Mouse (Mus musculus) heart, postnatal 36 days (tissue): Measurements from ENCODE around the gene Rnf38. TPM values are rescaled to one million over a fixed set of nuclear protein-coding genes. Genes with fewer than 3 reads are reported as not detected.
A peak's percentile ranks its signal among the peaks of the same experiment; 100 is the strongest.

Experiments
- DNase-seq, 2 experiments: peaks; one replicate each; pipeline ENCODE4 v3.0.0; 2021 to 2022
- intact Hi-C: fragments of 180-260 bp; cut with DNase I; formaldehyde crosslinking; loops from one replicate; pipeline ENCODE4 v1.15.1; 2025
- total RNA-seq, 2 experiments: library from RNA; stranded (reverse); gene quantifications; 2 replicates each; pipeline ENCODE4 v1.2.3; 2021

The Rnf38 gene
- total RNA-seq, 2 experiments from 2014 or later: 32.0 to 36.4 TPM

DNA sequence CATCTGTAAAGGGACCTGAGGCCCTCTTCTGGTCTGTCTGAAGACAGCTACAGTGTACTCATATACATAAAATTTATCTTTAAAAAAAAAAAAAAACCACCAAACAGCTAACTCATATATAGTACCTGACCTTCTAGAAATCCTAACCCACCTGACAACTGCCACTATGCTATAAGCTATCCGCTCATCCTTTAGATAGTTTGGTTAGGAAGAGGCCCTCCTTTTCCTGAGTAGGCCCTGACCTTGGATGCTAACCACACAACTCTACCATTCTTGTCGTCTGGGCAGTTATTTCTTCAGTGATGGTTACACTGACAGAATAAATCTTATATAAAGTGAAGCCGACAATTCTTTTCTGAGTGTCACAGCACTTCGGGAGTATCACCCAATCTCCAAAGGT, 80.7 kb downstream of the Rnf38 start:
- no peak for DNase-seq
- intact Hi-C loops: no loop called here

DNA sequence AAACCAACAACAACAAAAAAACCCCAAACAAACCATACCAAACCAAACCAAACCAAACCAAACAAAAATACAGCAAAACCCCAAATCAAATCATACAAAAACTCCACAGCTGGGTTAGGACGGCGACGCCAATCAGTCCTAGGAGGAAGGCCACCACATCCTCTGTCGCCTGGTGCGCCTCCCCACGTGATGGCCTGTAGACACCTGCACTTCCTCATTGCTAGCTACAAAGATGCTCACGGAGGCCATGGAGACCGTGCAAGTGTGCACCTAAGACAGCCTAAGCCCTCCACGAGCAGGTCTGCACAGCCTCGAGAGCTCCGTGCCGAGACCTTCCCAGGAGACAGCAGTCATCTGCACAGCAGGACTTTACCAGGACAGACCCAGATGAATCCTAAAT, 106.8 kb downstream of the Rnf38 start:
- intact Hi-C loops: no loop called here
- no peak for DNase-seq

DNA sequence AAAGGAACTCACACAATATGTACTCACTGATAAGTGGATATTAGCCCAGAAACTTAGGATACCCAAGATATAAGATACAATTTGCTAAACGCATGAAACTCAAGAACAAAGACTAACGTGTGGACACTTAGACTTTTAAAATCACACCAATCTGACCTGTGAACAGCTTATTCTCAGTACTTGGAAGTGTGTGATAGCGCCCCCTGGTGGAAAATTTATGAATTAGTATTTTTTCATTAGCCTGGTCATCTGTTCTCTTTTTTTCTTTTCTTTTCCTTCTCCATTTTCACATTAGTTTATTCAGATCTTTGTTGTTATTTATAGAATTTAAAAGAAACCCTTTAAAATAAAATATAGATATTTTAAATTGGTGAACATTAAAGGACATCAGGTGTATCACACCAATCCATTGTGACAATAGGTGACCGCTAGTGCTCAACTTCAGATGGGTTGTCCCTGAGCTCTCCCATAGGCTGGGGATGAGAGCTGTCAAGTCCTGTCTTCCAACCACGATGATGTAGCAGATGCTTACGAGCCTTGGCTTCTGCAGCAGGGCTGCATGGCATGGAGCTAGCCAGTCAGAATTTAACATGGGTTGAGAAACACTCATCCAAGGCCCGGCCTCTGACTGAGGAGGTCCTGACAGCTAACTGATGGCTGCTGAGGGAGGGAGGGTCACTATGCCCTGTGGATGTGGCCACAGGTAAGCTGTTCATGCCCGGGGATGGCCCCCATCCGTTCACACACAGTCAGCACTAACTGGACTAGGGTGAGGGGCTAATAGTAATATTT, 114.0 kb downstream of the Rnf38 start:
- intact Hi-C loops: loop anchor here (1.0 to 5.0 kb wide), 2 partner anchors 54 to 212 kb away; no protein-coding TSS in a partner anchor
- DNase-seq: no peak

DNA sequence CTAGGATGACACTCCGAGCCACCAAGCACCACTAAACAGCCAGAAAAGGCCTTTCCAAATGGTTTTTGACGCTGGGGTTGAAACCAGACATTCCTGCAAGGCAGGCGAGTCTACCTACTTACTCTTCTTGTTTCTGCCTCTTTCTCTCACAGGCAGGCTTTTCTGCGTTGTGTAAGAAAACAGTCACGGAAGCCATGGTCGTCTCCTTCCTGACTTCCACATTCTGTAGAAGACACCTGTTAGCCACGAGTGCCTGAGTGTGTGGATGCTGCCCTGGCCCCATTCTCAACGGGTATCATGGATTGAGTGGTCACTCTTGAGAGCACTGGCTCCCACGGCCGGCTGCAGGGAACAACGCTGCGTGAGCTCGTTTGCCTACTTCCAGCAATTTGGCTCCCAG, 118.5 kb downstream of the Rnf38 start:
- DNase-seq: no peak
- intact Hi-C loops: no loop called here

DNA sequence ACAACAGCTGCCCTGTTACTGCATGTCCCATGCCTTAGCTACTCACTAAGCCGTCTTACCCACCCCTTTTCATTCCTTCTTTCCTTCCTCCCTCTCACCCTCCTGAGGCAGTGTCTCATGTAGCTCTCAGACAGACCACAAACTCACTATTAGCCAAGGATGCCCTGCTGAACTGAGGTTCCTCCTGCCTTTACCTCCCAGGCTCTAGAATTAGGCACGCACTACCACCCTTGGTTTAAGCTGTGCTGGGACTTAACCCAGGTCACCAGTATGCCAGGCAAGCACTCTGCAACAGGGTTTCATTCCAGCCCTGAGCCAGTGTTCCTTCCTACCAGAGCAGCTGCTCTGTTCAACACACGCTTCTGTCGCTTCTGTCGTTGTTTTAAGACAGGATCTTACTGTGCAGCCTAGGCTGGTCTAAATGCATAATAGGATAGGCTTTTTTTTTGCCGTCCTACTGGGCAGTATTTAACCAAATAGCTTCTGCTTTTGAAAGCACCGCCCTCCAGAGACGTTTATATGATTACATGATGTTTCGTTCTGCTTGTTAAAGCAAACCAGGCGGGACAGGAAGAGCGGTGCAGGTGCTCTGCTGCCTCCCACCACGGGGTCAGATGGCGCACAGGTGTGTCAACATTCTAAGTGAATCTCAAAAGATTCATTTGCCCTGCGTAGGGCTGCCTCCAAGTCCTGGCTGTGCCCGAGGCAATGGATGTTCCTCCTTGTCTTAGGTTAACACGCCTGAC, 120.0 kb downstream of the Rnf38 start:
- no peak for DNase-seq
- intact Hi-C loops: no loop called here

DNA sequence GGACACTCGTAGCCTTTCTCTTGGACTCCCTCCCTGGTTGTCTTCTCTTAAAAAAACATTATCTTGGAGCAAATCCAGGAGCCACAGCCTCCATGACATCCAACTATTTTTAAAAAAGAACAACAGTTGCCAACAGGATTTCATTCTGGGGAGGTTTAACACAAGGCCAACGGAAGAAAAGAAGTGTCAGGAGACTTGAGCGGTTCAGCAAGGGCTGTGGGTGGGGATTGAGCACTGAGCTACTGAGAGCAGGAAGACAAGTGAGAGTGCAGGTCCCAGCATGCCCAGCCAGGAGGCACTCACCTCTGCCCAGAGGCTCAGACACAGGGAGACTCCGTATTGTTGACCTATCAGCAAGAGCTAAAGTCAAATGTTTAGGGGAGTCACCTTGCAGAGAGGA, 120.8 kb downstream of the Rnf38 start:
- peak; percentile 11 to 22 for DNase-seq
- intact Hi-C loops: no loop called here

DNA sequence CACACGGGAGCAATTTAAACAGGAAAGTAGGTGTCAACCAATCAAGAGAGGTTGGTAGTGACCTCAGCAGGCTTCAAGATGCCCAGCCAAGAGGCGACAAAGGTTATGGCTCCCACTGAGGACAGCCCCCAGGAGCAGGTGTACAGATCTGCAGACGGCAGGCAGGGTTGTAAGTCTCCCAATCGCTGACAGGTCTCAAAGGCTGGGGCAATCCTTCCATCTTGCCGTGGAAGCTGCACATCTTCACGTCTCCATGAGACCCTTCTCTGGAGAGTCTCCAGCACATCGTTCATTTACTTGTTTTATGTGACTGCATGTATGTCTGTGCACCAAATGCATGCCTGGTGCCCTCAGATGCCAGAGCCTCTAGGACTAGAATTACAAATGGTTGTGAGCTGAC, 122.8 kb downstream of the Rnf38 start:
- intact Hi-C loops: no loop called here
- DNase-seq: no peak

DNA sequence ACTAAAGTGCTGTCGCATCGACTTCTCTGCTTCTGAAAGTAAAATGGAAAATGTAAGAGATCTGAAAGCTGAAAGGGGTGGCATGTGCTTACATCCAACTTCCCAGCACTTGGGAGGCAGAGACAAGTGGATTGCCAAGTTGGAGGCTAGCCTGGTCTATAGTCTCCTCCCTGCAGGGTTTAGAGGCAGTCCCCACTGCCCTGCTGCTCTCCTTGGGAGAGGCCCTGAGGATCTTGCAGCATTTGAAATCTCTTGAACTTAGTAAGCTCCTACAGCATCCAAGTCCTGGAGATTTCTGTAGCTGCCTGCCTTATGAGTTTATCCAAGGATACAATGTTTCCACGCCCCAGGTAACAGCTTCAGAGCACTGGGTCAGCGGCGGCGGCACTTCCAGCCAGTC, 125.3 kb downstream of the Rnf38 start:
- intact Hi-C loops: no loop called here
- DNase-seq: no peak

DNA sequence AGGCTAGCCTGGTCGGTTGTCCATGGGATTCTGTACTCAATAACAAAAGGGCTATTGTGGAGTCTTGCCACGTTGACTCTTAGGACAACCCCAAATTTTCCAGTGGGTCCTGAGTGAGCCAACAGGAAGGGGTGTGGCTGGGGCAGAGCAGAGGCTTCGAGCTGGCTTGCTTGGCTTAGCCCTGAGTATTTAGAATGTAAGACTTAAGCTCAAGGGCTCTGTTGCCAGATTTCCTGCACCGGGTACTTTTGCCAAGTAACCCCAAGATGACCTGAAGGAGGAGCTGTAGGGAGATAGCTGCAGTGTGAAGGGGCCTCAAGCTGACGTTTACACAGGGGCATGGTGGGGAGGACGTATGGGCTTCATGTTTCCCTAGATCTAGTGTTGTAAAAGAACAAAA, 126.2 kb downstream of the Rnf38 start:
- intact Hi-C loops: no loop called here
- peak in 1 of 2 experiments; percentile 28 for DNase-seq

DNA sequence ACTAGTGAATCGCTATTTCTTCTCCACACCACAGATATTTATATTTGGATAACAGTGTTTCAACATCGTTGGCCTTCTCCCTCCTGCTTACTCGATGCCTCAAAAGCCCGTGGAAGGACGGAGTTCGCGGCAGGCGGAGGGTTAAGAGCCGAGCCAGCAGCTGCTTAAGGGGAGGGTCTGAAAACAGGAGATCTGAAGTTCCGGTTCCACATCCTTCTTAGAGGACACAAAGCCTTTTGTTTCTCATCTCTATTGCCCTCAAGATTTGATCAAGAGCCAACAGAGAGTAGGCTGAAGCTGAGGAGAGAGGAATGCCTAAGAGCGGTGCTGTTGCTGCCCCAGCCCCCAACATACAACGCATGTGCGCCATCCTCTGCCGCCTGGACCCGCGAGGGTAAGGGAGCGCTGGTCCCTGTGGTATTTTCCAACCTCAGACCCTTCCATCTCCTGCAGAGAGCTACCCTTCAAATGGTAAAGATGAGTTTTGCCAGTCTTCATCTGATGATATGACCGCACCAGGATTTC, 127.2 kb downstream of the Rnf38 start:
- DNase-seq: no peak
- intact Hi-C loops: no loop called here

DNA sequence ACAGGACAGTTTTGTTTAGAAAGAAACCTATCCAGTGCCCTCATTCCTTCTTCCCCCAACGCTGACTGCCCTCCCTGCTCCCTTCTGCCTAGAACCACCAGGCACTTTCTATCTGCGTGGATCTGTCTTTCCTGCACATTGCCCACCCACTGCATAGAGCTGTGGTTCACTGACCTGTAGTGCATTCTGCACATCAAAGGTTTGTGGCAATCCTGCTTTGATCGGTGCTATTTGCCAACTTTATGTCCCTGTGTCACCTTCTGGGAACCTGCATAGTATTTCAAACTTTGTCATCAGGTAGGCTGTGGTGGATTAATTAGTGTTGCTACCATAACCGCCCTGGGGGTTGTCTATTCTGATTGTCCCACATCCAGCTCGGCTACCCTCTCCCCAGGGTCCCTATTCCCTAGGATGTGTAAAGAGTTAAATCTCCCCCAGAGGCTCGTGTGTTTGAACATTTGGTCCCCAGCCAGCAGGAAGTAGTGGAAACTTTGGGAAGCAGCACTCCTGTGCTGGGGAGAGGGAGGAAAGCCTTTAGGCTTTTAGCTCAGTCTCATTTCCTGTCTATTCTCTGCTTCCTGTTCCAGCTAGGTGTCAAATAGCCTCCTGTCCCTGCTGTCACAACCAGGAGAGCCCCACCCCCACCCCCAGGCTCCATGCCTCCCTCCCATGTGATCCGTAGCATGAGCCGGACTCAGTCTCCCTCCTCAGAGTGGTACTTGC, 129.2 kb downstream of the Rnf38 start:
- DNase-seq: no peak

DNA sequence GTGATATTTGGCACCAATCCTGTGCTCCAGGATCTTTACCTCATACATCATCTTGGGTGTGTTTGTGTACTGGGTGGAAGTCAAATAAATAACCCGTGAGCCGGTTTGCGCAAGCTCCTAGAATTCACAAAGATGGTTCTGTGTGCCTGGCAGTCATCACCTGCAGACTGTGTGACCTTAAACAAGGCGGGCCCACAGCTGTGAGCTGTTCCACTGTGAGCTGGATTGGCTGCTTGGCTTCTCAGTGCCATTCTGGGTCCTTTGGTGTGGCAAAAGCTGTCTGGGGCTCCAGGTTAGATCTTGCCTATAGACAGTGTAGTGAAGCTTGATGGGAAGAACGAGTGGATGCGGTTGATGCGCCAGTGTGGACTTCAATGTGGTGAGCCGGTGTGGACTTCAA, 130.0 kb downstream of the Rnf38 start:
- intact Hi-C loops: no loop called here
- DNase-seq: no peak

More for the DNA sequence above, 129.2 kb downstream of the Rnf38 start:
- intact Hi-C loops: no loop called here

DNA sequence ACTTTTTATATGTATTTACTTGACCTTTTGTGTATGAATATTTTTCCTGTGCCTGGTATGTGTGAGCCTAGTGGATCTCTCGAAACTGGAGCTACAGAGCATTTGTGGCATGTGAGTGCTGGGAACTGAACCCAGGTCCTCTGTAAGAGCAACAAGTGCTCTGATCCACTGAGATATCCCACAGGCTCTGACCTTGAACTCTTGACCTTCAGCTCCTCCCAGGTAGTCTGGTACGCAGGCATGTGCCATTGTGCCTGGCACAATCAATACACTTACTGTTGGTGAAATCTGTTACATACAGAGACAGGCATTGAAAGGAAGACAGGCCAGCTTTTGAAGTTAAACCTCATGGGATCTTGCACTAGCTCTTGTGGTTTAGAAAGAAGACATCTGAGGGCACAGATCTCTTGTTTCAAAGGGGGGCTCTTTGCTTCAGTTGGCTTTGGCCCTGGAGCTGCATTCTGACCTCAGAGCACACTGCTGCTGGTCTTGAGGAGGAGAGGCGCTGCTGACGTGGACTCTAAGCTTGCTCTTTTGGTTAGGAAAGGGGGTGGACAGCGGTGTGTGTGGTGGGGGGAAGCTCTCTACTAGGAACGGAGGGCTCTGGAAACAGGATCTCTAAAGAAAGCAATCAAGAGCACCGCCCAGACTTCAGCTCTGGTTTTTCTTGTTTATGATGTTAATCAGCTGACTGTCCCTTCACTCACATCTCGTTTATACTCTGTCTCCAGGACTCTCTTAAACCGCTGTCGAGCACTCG, 135.8 kb downstream of the Rnf38 start:
- intact Hi-C loops: no loop called here
- no peak for DNase-seq

DNA sequence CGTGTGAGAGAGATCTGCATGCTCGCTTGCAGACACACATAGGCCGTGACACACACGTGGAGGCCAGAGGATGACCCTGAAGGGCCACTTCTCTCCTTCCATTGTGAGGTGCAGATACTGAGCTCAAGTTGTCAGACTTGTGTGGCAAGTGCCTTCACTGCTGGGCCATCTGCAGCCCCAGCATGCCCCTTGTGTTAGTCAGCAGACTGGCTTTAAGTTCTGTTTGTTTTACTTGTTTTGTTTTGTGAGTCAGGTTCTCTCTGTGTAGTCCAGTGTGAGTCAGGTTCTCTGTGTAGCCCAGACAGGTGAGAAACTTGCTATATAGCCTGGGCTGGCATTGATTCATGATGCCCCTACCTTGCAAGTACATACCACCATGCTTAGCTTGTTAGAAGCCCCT, 139.1 kb downstream of the Rnf38 start:
- DNase-seq: no peak
- intact Hi-C loops: no loop called here

DNA sequence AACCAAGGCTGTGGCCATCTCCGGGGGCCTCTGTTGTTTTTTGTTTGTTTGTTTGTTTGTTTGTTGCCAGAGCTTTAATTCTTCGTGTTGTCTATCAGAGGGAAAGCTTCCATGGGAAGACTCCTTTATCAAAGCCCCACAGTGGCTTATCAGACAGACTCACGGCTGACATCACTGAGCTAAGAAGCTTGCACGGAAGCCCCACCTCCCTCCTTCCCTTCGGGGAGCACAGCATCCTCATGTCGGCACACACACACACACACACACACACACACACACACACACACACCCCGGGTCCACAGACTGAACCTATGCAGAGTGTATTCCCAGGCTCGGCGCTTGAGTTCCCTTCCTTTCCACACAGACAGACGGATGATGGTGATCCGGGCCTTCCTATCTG, 141.2 kb downstream of the Rnf38 start:
- intact Hi-C loops: no loop called here
- no peak for DNase-seq

DNA sequence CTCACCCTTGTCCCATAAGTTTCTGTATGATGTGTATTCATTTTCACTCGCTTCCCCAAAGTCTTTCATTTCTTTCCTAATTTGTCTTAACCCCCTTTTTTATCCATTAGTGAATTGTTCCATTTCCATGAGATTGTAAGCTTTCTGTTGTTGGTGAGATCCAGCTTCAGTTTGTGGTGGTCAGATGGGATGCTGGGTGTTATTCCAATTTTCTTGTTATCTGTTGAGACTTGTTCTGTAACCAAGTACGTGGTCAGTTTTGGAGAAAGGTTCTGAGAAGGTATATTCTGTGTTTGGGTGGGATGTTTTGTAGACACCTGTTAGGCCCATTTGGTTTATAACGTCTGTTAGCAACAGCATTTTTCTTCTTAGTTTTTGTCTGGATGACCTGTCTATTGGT, 148.0 kb downstream of the Rnf38 start:
- no peak for DNase-seq
- intact Hi-C loops: no loop called here

DNA sequence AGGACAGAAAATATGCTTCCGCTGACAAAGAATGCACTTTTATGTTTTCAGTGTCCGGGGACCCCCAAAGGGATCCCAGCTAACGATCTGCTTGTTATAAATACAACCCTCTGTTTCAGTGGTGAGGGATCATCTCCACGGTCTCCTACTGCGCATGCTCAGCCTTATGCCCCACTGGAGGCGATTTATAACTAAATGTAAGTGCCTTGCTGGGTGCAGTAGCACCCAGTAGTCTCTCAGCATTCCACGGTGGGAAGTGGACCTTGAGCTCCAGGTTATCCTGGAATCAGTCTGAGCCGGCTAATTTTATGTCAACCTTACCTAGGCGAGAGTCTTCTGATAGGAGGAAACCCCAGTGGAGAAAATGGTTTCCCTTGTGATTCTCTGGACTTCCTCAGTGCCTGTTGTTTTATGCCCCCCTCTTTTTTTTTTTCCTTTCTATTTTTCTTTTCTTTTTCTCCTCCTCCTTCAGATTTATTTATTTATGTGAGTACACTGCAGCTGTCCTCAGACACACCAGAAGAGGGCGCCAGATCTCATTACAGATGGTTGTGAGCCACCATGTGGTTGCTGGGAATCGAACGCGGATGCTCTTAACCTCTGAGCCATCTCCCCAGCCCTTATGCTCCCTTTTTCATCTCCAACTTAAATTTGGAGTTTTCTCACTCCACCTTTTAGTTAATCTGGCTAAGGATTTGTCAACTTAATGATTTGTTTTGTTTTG, 148.8 kb downstream of the Rnf38 start:
- no peak for DNase-seq
- intact Hi-C loops: no loop called here

DNA sequence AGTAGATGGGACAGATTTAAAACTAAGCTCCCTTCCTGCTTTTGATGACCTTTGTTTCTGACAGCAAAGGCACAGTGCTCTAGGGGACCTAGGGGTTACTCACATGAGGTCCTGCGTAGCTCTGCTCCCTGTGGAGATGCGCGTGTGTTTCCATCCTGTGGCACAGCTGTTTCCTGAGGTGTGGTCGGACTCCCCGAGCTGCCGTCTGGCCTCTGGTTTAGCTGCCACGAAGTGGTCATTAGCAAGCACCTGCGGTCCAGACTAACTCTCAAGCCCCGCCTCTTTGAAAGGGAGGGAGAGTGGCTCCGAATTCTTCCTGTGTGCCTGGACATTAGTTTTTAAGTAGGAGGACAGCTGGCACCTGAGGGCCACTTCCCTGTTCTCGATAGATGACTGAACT, 149.6 kb downstream of the Rnf38 start, which contains the start of gene Gne:
Gene Gne, minus strand, starts transcription at position 233 of the 400 bp plus-strand sequence.
- DNase-seq: peak in 1 of 2 experiments; percentile 23
- intact Hi-C loops: no loop called here

DNA sequence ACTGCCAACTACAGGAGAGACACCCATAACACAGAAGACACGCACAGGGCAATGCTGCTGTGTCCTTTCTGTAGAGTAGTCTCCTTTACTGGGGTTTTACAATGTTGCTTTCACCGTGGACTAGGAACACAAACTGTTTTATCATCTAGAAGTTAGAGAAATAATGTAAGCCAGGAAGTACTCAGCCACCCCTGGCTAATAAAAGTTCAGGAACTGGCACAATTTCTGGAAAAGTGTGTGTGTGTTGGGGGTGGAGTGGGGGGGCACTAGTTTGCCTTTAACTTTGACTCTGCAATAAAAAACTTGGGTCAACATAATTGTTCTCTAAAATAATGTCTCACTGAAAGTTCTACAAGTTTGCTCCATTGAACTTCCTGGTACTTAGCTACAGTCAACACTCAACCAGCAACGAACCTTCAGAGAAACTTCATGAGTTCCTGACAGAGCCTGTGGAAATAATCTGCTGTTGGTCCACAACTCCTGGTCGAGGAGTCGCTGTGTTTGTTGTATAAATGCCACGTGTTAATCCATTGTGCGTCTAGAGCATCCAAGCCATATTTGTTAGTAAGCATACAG, 155.1 kb downstream of the Rnf38 start:
- no peak for DNase-seq
- intact Hi-C loops: no loop called here
